Mouse (Mus musculus) heart, embryonic 13.5 days (tissue): ENCODE data around the gene Cnpy2. TPM values are rescaled to one million over a fixed set of nuclear protein-coding genes. Genes with fewer than 3 reads are reported as not detected.
"Not testable (repeated sequence)": the region's sequence is repeated elsewhere in the genome, so short reads cannot be mapped to it uniquely, and the experiment has no call there.

Experiments
- ATAC-seq: fragments of 200-750 bp; cut with Nextera tagmentation; 2 replicates; pipeline ENCODE4 v1.8.0; 2017; ENCODE audit warnings: moderate TSS enrichment; ENCODE audit not compliant: insufficient number of reproducible peaks, low FRiP score, low TSS enrichment; ENCODE audit errors: extremely low read depth
- H3K27ac ChIP-seq: fragments of 300-500 bp; sonication (generic); replicated peaks from 2 replicates; pipeline ENCODE4 v1.5.1; 2015; ENCODE audit warnings: moderate library complexity, mild to moderate bottlenecking, inconsistent platforms
- H3K27me3 ChIP-seq: fragments of 300-500 bp; sonication (generic); replicated peaks from 2 replicates; pipeline ENCODE4 v1.6.1; 2015; ENCODE audit warnings: mild to moderate bottlenecking, inconsistent platforms
- H3K36me3 ChIP-seq: fragments of 300-500 bp; sonication (generic); 2 replicates; pipeline ENCODE4 v1.6.1; 2015; ENCODE audit warnings: mild to moderate bottlenecking, inconsistent platforms
- H3K4me1 ChIP-seq: fragments of 300-500 bp; sonication (generic); 2 replicates; pipeline ENCODE4 v1.6.1; 2015; ENCODE audit warnings: inconsistent platforms
- H3K4me2 ChIP-seq: fragments of 300-500 bp; sonication (generic); 2 replicates; pipeline ENCODE4 v1.6.1; 2015; ENCODE audit warnings: inconsistent platforms, mild to moderate bottlenecking, moderate library complexity
- H3K4me3 ChIP-seq: fragments of 300-500 bp; sonication (generic); 2 replicates; pipeline ENCODE4 v1.5.1; 2015; ENCODE audit warnings: moderate library complexity, mild to moderate bottlenecking, inconsistent platforms
- H3K9ac ChIP-seq: fragments of 300-500 bp; sonication (generic); 2 replicates; pipeline ENCODE4 v1.6.1; 2015; ENCODE audit warnings: inconsistent platforms, mild to moderate bottlenecking, moderate library complexity
- H3K9me3 ChIP-seq: fragments of 300-500 bp; sonication (generic); 2 replicates; pipeline ENCODE4 v1.6.1; 2016; ENCODE audit warnings: inconsistent platforms
- WGBS: fragments of 180-500 bp; shearing (Covaris S2); methylation state at CpG from one replicate; pipeline ENCODE4 v1.1.7; 2015; ENCODE audit warnings: mixed read lengths; 5-methylcytosine and 5-hydroxymethylcytosine counted together
- polyA plus RNA-seq: library from polyadenylated mRNA; unstranded; fragments of >200 nt; fragmentation: Nextera tagmentation; extraction: Ambion mirVana; gene quantifications from 2 replicates; pipeline ENCODE4 v1.2.1, GENCODE M21; 2015

Gene Cnpy2
- polyA plus RNA-seq, result 193 and 228 TPM in 2 replicates

- Histone ChIP-seq H3K36me3 (peaks cover 69% of the 10 kb centered on the region), H3K9me3 (no peaks in the 10 kb centered on the region), H3K4me3 (peak within 1 kb of the TSS; percentile 72), H3K4me1 (peaks cover 30% of the 10 kb centered on the region), H3K4me2 (peak within 1 kb of the TSS; percentile 91), H3K27ac (peak within 1 kb of the TSS; percentile 86), H3K27me3 (no peaks in the 10 kb centered on the region), H3K9ac (peak within 1 kb of the TSS; percentile 96)
- peak; percentile 78 for ATAC-seq
- WGBS, result under 1% methylated on average over 40 of the region's 40 CpGs
Measured at GRCm38 (mm10) chr10:128322141-128323108, at the start of gene Cnpy2. TSS of gene Cnpy2 (plus strand) at chr10:128322459.

- ATAC-seq, H3K27ac ChIP-seq, H3K4me2 ChIP-seq: not testable (repeated sequence)
Measured at GRCm38 (mm10) chr10:128272819-128273439, 49.3 kb upstream of the Cnpy2 start.

GRCm38 (mm10) chr10:128275374-128275773 lies 46.9 kb upstream of the Cnpy2 start:
- H3K4me2 ChIP-seq, H3K4me1 ChIP-seq, H3K27me3 ChIP-seq, H3K27ac ChIP-seq, H3K9me3 ChIP-seq, H3K4me3 ChIP-seq, H3K9ac ChIP-seq, ATAC-seq: not testable (repeated sequence)
- 92% methylated on average over 1 of the region's 1 CpGs for WGBS
- H3K36me3 ChIP-seq, result peaks cover 35% of the 10 kb centered on the region

More at GRCm38 (mm10) chr10:128272819-128273439, 49.3 kb upstream of the Cnpy2 start:
- H3K4me1 ChIP-seq, result peaks cover 13% of the 10 kb centered on the region
- WGBS, result 80% methylated on average over 5 of the region's 7 CpGs
- H3K27me3 ChIP-seq, H3K9ac ChIP-seq, H3K9me3 ChIP-seq, H3K4me3 ChIP-seq: not testable (repeated sequence)
- peaks cover 18% of the 10 kb centered on the region for H3K36me3 ChIP-seq

GRCm38 (mm10) chr10:128278158-128278557 lies 44.1 kb upstream of the Cnpy2 start:
- H3K4me2 ChIP-seq, result no peak overlapping the region
- peaks cover 61% of the 10 kb centered on the region for H3K36me3 ChIP-seq
- H3K27me3 ChIP-seq, result no peaks in the 10 kb centered on the region
- 49% methylated on average over 6 of the region's 6 CpGs for WGBS
- H3K4me3 ChIP-seq, result no peak overlapping the region
- ATAC-seq, result no peak
- H3K27ac ChIP-seq, result no peak overlapping the region
- no peak overlapping the region for H3K9ac ChIP-seq
- no peaks in the 10 kb centered on the region; the same call in 1 of the 2 replicates for H3K9me3 ChIP-seq
- no peaks in the 10 kb centered on the region for H3K4me1 ChIP-seq

- H3K4me1 ChIP-seq, result no peaks in the 10 kb centered on the region
- no peak for ATAC-seq
- no peak overlapping the region for H3K4me3 ChIP-seq
- WGBS, result 81% methylated on average over 6 of the region's 6 CpGs
- H3K27me3 ChIP-seq, result no peaks in the 10 kb centered on the region
- peaks cover 87% of the 10 kb centered on the region for H3K36me3 ChIP-seq
- H3K9ac ChIP-seq, result no peak overlapping the region
- H3K9me3 ChIP-seq, result no peaks in the 10 kb centered on the region; the same call in 1 of the 2 replicates
- H3K27ac ChIP-seq, result no peak overlapping the region
- H3K4me2 ChIP-seq, result no peak overlapping the region
Measured at GRCm38 (mm10) chr10:128280943-128281342, 41.3 kb upstream of the Cnpy2 start.

GRCm38 (mm10) chr10:128281682-128282081 lies 40.6 kb upstream of the Cnpy2 start:
- Histone ChIP-seq H3K9ac (no peak overlapping the region), H3K36me3 (peaks cover 88% of the 10 kb centered on the region), H3K9me3 (no peaks in the 10 kb centered on the region; the same call in 1 of the 2 replicates), H3K4me2 (no peak overlapping the region), H3K4me1 (no peaks in the 10 kb centered on the region), H3K27me3 (no peaks in the 10 kb centered on the region), H3K4me3 (no peak overlapping the region), H3K27ac (no peak overlapping the region)
- WGBS, result 86% methylated on average over 14 of the region's 14 CpGs
- ATAC-seq, result no peak

GRCm38 (mm10) chr10:128282886-128283450 lies 39.3 kb upstream of the Cnpy2 start:
- 80% methylated on average over 20 of the region's 20 CpGs for WGBS
- no peaks in the 10 kb centered on the region for H3K4me1 ChIP-seq
- no peak overlapping the region for H3K4me2 ChIP-seq
- H3K9ac ChIP-seq, result no peak overlapping the region
- peaks cover 89% of the 10 kb centered on the region for H3K36me3 ChIP-seq
- no peak overlapping the region for H3K4me3 ChIP-seq
- no peaks in the 10 kb centered on the region for H3K27me3 ChIP-seq
- H3K9me3 ChIP-seq, result no peaks in the 10 kb centered on the region; the same call in 1 of the 2 replicates
- no peak overlapping the region for H3K27ac ChIP-seq
- ATAC-seq, result no peak

- Histone ChIP-seq H3K36me3 (peaks cover 93% of the 10 kb centered on the region), H3K4me2 (no peak overlapping the region), H3K4me3 (no peak overlapping the region), H3K27ac (no peak overlapping the region), H3K9ac (0 out of 2 replicates have a peak overlapping the region, but pooled peaks have one; percentile 14), H3K27me3 (no peaks in the 10 kb centered on the region), H3K4me1 (no peaks in the 10 kb centered on the region), H3K9me3 (no peaks in the 10 kb centered on the region; the same call in 1 of the 2 replicates)
- 63% methylated on average over 31 of the region's 31 CpGs for WGBS
- no peak for ATAC-seq
Measured at GRCm38 (mm10) chr10:128283604-128284579, 38.4 kb upstream of the Cnpy2 start.

GRCm38 (mm10) chr10:128290594-128290993 lies 31.7 kb upstream of the Cnpy2 start:
- not testable (repeated sequence) for H3K9ac ChIP-seq, H3K4me1 ChIP-seq, H3K9me3 ChIP-seq, H3K27me3 ChIP-seq, H3K4me3 ChIP-seq, H3K27ac ChIP-seq, ATAC-seq, H3K4me2 ChIP-seq
- H3K36me3 ChIP-seq, result peaks cover 69% of the 10 kb centered on the region
- 50% methylated on average over 1 of the region's 1 CpGs for WGBS

GRCm38 (mm10) chr10:128296370-128297090 lies 25.7 kb upstream of the Cnpy2 start:
- Histone ChIP-seq H3K27ac (peak overlapping the region; percentile 86), H3K4me3 (no peak overlapping the region), H3K4me1 (peaks cover 24% of the 10 kb centered on the region), H3K27me3 (no peaks in the 10 kb centered on the region), H3K9ac (peak overlapping the region; percentile 61), H3K9me3 (no peaks in the 10 kb centered on the region), H3K36me3 (peaks cover 16% of the 10 kb centered on the region), H3K4me2 (peak overlapping the region; percentile 54)
- ATAC-seq, result no peak
- WGBS, result 66% methylated on average over 13 of the region's 13 CpGs
